Mouse (Mus musculus): Measurements from ENCODE around the gene Fuca2.

DNA sequence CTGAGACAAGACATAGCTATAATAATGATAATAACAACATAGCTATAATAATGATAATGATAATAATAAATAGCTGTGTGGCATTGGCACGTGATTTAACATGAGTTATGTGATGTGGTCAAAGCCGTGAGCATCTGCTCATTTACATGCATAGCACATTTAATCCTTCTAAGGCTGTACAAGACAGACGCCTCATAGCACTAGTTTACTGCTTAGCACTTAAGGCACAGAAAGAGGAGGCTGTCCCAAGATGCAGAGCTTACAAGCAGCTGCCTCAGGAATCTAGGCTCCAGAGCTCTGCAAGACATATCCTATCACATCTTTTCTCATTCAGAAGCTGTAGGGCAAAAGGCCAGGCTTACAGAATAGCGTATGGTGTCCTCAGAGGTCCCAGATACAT is 13.4 kb upstream of the Fuca2 start:
- no peak for TF ChIP-seq POLR2A (IDR thresholded peaks at IDR 0.05; ENCODE audit: borderline replicate concordance, extremely low read depth, low read depth, low read length)
- TF ChIP-seq CTCF (IDR thresholded peaks at IDR 0.05; ENCODE audit: insufficient read depth, low read length), result no peak
